Mouse (Mus musculus) kidney, adult 18-20 months (tissue): ENCODE data around the gene Nupl1.

Experiments used
- DNase-seq: peaks from one replicate; pipeline ENCODE4 v3.0.0; 2021

Nupl1 gene

DNA sequence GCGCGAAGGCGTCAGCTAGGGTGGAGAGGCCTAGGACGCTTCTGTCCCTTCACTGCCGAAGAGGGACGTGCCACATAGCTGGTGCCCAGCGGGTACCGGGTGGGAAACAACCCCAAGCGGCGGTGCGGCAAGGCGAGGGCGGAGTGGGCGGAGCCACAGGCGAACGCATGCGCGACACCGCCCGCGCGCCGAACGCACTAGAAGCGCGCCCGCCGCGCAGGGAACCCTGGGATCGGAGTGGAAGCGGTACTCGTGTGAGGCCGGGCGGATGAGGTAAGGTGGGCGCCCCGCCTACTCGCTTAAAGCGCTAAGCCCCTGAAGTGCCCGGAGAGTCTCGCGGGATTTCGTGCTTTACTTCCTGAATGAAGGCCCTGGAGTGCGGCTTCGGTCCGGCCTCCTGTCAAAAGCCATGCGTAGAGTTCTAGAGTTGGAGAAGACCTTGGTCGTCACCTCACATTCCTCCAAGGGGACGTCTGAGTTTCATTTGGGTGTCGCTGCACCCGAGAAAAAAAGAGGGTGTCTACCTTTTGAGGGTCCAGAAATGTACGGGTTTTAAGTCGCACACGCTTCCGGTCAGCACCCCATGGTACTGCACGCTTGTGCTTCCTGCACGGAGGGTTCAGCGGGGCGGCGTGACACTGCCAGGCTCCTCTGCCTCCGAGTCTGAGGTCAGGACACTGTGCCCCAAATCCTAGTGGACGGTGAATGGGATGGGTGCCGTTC, at the start of gene Nupl1, which contains the start of gene Gm49336:
TSS of gene Nupl1 (minus strand) at position 151 of the 723 bp plus-strand sequence.
TSS of gene Gm49336 (minus strand) at position 227 of the 723 bp plus-strand sequence.
- peak; percentile 98 for DNase-seq

DNA sequence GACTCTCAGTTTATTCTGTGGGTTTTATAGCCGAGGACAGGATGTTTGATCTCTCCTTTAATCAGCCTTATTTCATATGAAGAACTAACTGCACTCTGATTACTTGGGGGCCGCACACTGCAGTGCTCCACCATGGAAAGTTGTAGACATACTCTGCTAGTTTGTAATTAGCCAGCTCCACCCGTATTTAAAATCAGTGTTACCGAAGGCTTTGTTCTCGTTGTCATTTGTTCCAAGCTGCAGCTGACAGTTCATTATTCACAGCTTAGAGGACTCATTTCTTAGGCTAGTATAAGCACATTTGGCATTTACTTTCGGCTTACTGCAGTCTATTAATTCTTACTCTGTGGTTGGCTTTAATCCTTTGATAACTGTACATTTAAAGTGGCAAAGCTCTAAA, 49.8 kb upstream of the Nupl1 start:
- DNase-seq = no peak

DNA sequence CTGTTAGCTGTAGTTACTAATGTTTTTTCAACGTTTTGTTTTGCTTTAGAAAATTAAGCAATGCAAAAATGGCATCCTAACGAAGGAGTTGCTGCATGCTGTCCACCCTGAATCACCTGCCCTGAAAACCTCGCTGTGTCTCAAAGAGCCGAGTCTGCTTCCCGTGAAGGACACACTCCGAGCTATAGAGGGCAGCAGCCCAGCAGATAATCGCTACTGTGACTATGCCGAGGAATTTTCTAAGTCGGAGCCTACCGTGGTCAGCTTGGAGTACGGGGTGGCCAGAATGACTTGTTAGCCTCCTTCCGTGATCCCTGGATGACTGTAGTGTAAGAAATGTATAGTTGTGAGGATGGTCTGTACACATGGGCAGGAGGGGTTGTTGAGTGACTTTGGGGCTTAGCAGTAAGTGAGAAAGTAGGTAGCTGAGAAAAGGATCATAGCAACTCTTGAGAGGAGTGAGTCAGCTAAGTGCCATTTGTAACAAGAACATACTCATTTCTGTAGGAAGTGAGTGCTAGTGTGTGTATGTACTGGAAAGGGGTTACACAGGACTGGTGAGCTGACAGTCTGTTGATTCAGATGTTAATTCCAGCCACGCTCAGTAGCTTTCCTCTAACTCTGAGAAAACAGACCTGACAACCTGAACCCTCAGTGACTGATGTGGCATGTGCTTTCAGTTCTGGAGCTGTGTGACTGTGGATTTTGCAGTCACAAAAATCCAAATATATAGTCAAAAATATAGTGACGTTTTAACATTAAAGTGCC, 49.2 kb upstream of the Nupl1 start:
- no peak for DNase-seq

DNA sequence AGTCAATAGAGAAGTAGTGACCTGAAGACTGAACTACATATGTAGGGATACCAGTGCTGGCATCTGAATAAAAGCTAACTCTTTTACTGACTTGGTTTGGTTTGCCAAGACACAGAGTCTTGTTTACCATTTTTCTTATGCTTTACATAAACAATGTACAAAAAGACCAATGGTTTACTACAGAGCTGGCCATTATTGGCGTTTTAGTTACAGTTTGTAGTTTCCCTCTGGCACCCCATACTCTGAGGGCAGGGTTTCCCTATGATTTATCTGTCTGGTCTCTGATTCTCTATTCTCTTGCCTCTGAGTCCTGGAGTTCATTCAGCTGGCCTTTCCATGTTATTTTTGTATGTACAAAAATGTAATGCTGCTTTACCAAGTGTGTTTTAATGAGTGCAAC, 44.3 kb upstream of the Nupl1 start:
- DNase-seq = no peak

DNA sequence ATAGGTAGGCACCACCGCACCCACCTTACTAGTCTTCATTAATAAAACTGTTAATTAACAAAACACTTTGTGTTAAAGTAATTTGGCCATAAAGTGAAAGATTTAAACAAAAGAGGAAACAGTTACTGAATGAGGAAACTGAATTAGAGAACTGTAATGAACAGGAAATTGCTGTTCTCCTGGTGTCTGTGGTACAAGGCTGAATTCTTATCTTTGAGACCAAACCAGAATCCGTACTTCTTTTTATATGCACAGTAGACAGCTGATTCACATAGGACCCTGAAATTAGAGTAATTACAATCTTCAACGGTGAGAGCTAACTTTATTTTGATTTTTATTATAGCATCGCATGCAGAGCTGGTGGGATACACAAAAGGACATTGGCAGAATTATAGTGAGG, 39.1 kb upstream of the Nupl1 start:
- DNase-seq = no peak

DNA sequence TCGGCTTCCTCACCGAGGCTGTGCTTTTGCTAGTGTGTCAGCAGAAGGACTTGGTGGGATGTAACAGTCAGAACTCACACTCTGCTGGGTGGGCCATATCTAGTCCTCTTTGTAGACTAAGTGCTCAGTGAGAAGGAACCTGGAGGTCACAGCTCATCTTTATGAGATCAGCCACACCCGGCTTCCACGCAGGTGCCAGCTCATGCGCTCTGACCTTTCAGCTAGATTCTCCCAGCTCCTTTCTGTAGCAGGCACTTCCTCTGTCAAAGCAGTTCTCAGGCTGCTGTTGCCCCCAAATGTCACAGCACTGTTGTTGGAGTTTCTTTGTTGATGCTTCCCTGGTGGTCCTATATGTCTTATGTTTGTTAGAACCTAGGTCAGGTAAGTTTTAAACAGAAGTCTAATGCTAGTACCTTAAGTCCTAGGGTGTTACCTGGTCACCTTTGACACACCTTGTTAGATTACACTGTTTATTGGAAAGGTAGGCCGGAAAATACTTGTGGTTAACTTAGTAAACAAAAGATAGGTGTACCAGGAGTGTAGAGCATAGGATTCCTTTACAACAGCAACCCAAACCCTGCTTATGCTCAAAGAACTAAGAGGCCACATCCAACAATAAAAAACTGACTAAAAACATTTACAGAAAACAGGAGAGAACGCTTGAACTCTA, 35.1 kb upstream of the Nupl1 start:
- no peak for DNase-seq

DNA sequence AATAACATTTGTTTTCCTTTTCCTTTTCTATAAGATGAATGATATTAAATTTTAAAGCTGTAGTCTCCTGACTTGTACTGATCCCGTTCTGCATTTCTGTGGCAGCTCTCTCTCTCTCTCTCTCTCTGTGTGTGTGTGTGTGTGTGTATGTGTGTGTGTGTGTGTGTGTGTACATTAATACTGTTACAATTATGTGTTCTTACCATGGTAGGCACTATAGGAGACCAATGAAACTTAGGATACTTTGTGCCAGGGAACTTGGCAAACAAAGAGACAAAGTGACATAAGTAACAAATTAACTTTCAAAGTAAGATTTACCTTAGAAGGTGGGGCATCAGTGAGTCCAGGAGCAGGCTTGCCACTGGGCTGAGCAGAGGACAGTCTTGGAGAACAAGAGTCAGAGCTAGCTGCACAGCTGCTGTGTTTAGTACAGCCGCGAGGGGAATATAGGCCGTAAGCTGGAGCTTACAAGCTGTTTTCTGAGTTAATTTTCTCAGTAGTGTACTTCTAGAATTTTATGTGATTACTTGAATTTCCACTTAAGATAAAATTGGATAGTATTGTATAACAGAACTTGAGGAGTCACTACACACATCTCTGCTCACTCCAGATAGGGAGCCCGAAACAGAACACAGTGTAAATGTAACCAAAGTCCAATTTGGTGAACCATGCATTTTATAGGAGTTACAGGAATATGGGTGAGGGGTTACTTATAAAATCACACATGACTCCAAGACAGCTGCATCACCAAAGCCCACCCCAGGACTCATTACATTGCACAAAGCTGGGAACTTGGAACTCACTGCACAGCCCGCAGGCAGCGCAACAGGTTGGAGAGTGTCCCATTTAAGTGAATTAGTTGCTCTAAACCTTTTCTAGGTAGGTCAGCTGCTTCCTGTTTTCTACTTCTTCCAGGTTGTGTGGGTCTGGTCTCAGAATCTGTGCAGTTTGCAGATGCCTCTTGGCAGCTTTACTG, 24.4 kb upstream of the Nupl1 start:
- DNase-seq = no peak

DNA sequence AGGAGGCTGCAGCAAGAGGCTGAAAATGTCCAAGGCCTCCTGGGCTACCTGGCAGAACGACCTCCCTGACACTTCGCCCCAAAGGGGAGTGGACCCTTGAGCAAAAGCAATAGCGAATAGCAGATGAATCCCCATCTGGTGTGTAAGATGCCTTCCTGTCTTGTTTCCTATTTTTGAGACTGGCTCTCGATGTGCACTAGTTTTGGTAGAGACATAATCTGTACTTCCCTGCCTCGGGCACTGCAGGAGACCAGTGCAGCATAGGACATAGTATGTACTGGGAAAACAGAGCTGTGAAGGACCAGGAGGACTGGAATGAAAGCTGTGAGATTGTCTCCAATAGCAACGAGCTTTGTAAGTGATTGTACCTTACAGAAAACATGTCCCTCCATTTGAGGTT, 22.1 kb upstream of the Nupl1 start:
- DNase-seq = no peak

DNA sequence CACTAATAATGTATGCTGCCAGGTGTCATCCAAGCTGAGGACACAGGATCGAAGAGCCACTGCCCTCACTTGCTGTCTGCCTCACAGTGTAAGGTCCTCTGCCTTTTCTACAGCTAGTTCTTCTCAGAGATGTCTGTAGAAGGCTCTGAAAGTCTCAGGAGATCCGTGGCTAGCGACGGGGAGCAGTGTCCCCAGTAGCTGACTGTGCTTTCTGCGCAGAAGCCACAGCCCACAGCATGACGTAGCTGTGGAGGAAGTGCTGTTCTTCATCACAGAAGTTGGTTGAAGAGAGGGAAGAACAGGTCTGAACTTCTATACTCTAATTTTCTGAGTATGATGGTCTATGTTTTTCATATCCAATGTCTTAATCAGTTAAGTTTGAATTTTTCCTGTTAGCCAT, 18.1 kb upstream of the Nupl1 start:
- DNase-seq = no peak

DNA sequence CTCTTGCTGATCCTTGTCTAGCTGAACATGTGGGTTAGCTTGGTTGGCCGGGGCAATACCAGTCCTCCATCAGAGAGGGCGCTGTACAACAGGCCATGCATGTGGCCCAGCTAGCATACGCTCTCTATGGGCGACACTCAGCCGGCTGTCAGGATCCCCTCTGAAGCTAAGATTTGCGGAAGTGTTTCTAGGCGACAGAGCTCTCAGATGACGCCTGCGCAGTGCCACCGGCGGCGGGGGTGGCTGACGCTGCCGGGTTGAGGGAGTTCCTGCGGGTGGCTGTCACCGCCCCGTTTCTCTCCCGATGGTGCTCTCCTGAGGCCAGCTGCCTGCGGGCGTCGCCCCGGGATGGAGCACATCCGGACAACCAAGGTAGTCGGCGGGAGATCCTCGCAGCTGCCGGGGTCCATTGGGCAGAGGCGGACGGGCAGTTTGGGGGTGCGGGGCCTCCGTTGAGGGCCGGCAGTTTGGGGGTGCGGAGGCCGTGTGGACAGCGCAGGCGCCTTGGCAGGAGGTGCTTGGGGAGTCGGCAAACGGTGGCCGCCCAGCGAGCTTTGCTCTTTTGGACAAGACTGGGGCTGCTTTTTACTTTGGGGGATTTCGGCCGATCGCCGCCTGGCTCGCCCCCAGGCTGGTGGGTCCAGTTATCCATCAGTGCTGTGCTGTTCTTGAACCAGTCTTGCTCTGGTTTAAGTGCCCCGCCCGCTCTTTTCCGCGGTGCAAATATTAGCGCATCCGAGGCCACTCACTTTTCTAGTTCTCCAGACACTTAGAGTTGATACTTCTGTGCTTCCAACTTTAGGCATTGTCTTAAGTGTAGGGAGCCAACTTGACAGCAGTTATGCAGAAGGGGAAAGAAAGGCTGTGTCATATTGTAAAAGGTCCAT, 14.0 kb upstream of the Nupl1 start, which contains the start of gene Mtmr6:
TSS of gene Mtmr6 (plus strand) at position 239 of the 887 bp plus-strand sequence.
- DNase-seq = peak; percentile 91

DNA sequence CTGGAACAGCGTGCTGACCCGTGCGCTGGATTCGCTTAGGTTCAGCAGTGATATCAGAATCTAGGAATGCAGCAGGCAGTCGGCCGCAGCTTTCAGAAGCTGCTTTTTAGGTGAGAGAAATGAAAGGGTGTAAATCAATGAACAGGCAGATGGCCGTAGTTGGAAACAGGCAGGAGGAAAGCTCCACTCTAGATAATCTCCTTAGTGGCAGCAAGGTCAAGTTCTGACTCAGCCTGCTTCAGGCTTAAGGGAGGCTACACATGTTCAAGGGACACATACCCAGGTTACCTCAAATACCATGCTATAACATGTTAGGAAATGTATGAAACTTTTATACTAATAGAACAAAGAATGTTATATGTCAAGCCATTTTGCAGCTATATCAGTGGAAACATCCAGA, 11.1 kb upstream of the Nupl1 start:
- DNase-seq = no peak

DNA sequence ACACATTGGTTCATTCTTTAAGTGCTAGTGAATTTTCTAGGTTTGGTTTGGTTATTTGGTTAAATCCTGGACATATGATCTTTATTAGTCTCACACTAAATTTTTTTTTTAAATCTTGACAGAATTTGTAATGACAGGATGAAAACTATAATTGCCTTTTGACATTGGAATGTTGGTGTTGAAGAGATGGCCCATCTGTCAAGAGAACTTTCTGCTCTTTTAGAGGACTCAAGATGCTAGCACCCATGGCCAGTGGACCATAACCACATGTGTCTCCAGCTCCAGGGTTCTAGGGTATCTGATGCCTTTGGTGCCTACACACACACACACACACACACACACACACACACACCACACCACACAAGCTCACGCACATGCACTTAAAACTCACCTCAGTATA, 6.6 kb upstream of the Nupl1 start:
- DNase-seq = no peak

DNA sequence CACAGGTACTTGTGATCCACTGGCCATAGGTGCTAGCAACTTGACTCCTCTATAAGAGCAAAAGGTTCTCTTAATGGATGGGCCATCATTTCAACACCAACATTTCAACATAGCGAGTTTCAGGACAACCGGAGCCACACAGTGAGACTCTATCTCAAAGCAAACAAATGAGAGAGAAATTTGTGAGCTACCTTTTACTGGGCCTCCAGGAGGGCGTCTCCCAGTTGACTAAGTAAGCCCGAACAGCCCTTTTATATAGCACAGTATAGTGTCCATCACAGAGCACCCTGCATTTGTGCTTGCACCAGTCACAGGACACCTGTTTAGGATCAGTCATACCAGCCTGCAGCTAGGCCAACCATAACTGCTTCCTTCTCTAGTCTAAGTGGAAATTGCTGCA, 5.9 kb upstream of the Nupl1 start:
- no peak for DNase-seq

DNA sequence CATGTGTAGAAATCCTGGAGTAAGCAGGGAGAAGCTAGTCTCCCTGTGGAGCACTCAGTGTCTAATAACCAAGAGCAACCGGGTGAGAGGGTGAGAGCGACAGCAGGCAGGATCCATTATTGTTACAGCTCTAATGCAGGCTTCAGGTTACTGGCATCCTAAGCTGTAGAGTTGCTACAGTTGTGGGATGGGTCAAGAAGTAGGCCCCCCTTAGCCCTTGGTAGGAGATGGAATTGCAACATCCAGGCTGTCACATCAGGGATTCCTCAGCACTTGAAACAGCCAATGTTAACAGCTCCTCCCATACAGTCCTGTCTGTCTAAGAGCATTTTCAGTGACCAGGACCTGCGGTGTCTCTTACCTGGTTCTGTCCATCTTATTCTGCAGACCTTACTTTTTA, 5.1 kb upstream of the Nupl1 start:
- DNase-seq = no peak

DNA sequence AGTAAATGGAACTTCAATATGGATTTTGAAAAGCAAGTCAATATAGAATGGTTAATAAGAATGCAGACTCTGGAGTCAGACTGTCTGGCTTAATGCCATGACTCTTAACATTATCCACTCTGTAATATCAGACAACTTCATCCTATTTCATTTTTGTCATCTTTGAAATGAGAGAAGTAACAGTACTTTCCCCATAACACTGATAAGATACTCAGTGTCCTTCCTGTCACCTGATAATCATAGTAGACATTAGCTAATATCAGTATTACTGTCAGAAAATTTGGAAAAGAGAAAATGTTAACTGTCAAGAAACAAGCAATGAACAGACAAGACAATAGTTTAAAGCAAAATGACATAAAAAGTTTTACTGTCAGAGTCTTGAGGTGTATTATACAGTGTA, 3.5 kb upstream of the Nupl1 start:
- no peak for DNase-seq

DNA sequence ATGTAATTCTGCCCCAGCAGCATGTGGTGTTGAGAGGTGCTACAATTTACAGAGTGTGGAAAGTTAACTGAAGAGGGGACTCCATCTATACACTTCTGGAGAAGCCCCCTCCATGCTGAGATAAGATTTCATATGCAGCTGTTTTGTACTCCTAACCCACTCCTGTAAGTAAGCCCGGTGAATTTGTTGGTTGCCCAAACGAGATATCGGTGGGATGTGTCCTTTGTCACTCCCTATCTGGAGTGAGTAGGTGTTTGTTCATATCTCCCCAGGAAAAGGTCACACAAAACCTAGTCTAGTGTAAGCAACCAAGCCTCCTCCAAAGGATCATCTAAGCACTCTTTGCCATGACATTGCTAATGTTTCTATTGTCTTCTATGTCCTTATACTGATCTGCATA, 2.2 kb upstream of the Nupl1 start:
- DNase-seq = no peak

DNA sequence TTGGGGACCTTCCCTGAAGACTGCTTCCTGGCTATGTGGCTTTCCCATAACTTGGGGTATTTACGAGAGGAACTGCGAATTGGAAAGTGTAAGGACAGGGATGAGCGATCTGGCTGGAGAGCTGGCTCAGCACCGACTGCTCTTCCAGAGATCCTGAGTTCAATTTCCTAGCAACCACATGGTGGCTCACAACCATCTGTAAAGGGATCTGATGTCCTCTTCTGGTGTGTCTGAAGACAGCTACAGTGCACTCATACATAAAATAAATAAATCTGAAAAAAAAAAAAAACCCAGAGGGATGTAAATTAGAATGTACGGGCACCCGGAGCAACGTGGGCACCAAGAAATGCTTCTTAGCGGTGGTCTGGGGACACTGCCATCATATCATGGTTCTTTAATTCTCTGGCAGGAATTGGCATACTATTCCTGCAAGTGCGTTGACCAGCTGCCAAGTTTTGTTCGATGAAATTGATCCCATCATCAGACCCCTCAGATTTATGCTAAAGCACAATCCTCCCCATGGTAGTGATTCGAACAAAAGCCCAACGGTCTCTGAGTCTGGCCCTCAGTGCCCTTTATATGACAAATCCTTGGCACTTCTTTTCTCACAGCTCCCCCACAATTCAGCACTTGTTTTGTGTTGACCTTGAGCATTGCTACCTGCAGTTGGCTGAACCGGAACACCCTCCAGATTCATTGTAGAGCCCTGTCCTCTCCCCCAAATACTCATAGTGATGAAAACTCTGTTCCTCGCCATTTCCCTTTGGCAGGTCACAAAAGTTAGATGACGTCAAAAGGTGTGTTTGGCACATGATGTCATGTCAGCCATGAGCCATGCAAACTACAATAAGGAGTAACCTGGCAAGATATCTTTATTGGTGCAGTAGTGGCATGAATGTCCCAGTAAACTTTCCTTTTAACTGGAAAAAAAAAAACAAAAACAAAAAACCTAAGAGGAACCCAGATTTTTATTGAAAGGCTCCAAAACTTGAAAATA, 1.1 kb upstream of the Nupl1 start:
- no peak for DNase-seq

DNA sequence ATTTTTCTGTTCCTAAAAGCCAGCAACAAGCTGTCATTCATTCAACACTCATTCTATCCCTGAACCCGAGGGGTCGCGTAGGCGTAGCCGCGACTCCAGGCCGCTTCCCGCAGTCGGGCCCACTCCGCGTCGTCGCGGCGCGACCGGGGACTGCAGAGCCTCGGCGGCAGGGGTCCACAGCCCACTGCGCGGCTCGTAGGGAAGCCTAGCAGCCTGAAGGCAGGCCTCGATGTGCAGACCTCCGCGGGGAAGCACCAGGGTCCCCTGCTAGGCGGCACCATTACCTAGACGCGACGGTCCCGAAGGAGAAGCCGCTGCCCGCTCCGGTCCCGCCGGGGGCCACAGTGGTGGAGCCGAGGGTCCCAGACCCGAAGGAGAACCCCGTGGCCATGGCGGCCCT, 352 bp downstream of the Nupl1 start:
- DNase-seq = no peak

DNA sequence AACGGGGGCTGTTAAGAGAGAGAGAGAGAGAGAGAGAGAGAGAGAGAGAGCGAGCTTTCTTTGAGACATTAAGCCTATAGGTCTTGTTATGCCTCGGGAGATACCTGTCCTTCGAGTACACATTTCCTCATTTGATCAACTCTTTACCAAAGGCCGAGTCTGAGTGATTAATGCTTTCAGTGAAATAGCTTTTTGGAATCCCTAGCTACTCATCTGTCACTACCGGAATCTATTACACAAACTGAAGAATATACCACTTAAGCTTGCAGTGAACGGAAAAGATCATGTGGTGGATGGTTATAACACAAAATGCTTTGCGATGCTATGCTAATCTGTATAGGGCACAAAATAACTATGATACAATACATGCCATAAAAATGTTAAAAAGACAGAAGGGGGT, 865 bp downstream of the Nupl1 start:
- no peak for DNase-seq

DNA sequence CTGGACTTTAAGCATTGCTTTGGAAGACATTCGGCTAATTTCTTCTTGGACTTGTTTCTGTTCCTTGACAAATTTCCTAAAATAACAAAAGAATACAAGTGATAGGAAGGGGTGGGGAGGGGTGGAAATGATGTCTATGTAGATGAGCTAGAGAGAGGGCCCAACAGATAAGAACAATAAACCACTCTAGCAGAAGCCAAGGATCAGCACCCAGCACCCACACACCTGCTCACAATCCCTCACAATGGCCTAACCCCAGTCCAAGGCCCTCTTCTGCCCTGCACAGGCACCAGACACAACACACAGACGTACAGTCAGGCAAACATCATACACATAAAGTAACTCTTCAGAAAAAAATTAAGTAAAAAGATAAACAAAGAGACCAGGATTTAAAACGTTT, 12.7 kb downstream of the Nupl1 start:
- no peak for DNase-seq
